Mouse (Mus musculus): ENCODE measurements at regions not wholly inside any gene's neighbourhood (a gene's known extent, or its start where the extent isn't known, plus 50 kb on each side); places are given as distances from the start of the nearest gene placed in this dataset.

DNA sequence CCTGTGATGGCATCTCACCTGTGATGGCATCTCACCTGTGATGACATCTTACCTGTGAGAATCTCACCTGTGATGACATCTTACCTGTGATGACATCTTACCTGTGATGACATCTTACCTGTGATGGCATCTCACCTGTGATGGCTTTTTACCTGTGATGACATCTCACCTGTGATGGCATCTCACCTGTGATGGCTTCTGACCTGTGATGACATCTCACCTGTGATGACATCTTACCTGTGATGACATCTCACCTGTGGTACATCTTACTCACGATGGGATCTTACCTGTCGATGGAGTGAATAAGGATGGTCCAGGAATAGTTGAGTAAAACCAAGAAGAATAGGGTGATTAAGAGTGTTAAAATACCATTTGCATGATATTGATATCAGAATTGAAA lies 76.9 kb upstream of the Ifngr1 start:
- over 99% methylated on average over 2 of the region's 2 CpGs for WGBS
- TF ChIP-seq POLR2A (IDR thresholded peaks at IDR 0.05; ENCODE audit: borderline replicate concordance, extremely low read depth, insufficient read depth, insufficient read length) = no peak
- H3K9ac ChIP-seq (ENCODE audit: low read depth, low read length, severe bottlenecking) = no peak overlapping the region
- no peaks in the 10 kb centered on the region for H3K36me3 ChIP-seq (ENCODE audit: control insufficient read depth, insufficient read depth, low read length)
- DNase-seq (ENCODE audit: low spot score) (no peak), ATAC-seq (ENCODE audit: low FRiP score, low read depth) (no peak)
- H3K4me3 ChIP-seq (replicated peaks; ENCODE audit: low read length) = no peak overlapping the region
- no peak overlapping the region for H3K4me2 ChIP-seq (replicated peaks; ENCODE audit: low read depth, low read length, severe bottlenecking)
- peaks cover 6% of the 10 kb centered on the region; the same call in 1 of the 2 replicates for H3K4me1 ChIP-seq (ENCODE audit: control insufficient read depth, insufficient read depth, low read length)
- no peaks in the 10 kb centered on the region for H3K9me3 ChIP-seq (ENCODE audit: control insufficient read depth, low read length)
- H3K27ac ChIP-seq (replicated peaks; ENCODE audit: low read depth, low read length) = no peak overlapping the region
- no peaks in the 10 kb centered on the region for H3K27me3 ChIP-seq (ENCODE audit: control insufficient read depth, insufficient read depth, low read length)

DNA sequence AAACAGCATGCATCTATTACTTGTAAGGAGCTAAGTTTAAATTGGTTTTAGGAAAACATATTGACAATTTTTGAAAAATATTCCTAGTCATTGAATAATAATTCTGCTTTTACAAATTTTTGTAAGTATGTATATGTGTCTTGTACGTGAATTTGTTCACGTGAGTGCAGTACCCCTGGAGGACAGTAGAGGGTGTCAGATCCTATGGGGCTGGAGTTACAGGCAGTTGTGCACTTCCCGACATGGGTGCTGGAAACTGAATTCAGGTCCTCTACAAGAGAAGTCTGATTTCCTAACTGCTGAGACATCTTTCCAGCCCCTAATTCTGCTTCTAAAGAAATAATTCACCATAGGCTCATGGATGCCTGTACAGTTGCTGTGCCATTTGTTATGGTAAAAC lies 75.7 kb upstream of the Ifngr1 start:
- no peak for TF ChIP-seq POLR2A (IDR thresholded peaks at IDR 0.05; ENCODE audit: borderline replicate concordance, extremely low read depth, insufficient read depth, insufficient read length)
- DNase-seq (ENCODE audit: low spot score) (no peak), ATAC-seq (ENCODE audit: low FRiP score, low read depth) (no peak)
- Histone ChIP-seq H3K9me3 (ENCODE audit: control insufficient read depth, low read length) (no peaks in the 10 kb centered on the region), H3K36me3 (ENCODE audit: control insufficient read depth, insufficient read depth, low read length) (no peaks in the 10 kb centered on the region), H3K4me1 (ENCODE audit: control insufficient read depth, insufficient read depth, low read length) (no peaks in the 10 kb centered on the region; the same call in 1 of the 2 replicates), H3K4me2 (replicated peaks; ENCODE audit: low read depth, low read length, severe bottlenecking) (no peak overlapping the region), H3K27me3 (ENCODE audit: control insufficient read depth, insufficient read depth, low read length) (no peaks in the 10 kb centered on the region), H3K27ac (replicated peaks; ENCODE audit: low read depth, low read length) (no peak overlapping the region), H3K9ac (ENCODE audit: low read depth, low read length, severe bottlenecking) (no peak overlapping the region), H3K4me3 (replicated peaks; ENCODE audit: low read length) (no peak overlapping the region)
- 98% methylated on average over 3 of the region's 3 CpGs for WGBS

DNA sequence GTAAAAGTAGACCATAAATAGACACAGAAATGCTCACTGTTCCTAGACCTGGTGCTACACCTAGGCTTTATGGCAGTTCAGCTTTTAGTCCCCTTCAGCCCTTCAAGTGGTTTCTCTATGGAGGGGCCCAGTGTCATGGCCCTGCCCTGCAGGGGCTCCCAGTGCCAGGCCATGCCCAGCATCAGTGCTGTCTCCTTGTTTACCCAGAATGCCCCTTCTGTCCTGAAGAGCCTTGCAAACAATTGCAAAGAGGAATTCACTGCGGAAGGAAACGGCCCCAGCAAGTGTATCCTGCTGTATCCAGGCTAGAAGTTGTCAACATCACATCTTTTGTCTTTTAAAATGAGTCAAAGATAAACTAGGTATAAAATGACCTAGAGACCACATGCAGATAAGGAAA lies 74.7 kb upstream of the Ifngr1 start:
- H3K36me3 ChIP-seq (ENCODE audit: control insufficient read depth, insufficient read depth, low read length) = no peaks in the 10 kb centered on the region
- no peak overlapping the region for H3K4me3 ChIP-seq (replicated peaks; ENCODE audit: low read length)
- no peaks in the 10 kb centered on the region; the same call in 1 of the 2 replicates for H3K4me1 ChIP-seq (ENCODE audit: control insufficient read depth, insufficient read depth, low read length)
- no peak for TF ChIP-seq POLR2A (IDR thresholded peaks at IDR 0.05; ENCODE audit: borderline replicate concordance, extremely low read depth, insufficient read depth, insufficient read length)
- no peak for ATAC-seq (ENCODE audit: low FRiP score, low read depth)
- H3K9ac ChIP-seq (ENCODE audit: low read depth, low read length, severe bottlenecking) = no peak overlapping the region
- WGBS = 90% methylated on average over 2 of the region's 2 CpGs
- no peaks in the 10 kb centered on the region for H3K27me3 ChIP-seq (ENCODE audit: control insufficient read depth, insufficient read depth, low read length)
- no peak overlapping the region for H3K4me2 ChIP-seq (replicated peaks; ENCODE audit: low read depth, low read length, severe bottlenecking)
- no peak for DNase-seq (ENCODE audit: low spot score)
- no peak overlapping the region for H3K27ac ChIP-seq (replicated peaks; ENCODE audit: low read depth, low read length)
- no peaks in the 10 kb centered on the region for H3K9me3 ChIP-seq (ENCODE audit: control insufficient read depth, low read length)

DNA sequence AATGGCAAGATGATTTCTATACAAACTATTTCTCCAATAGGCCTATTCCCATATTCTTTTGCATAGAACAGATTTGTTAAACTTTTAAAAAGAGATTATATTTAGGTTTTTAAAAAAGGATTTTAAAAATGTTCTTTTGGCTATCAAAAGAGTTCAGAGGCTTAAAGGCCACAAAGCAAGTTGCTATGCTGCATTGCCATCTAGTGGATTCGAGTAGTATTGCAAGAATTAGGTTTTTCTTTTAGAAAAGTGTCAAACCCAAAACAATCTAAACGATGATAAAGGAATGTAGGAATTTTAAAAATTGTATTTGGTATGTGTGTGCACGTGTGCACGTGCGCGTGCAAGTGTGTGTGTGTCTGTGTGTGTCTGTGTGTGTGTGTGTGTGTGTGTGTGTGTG lies 73.0 kb upstream of the Ifngr1 start:
- no peaks in the 10 kb centered on the region for H3K36me3 ChIP-seq (ENCODE audit: control insufficient read depth, insufficient read depth, low read length)
- H3K4me1 ChIP-seq (ENCODE audit: control insufficient read depth, insufficient read depth, low read length) = no peaks in the 10 kb centered on the region; the same call in 1 of the 2 replicates
- H3K4me2 ChIP-seq (replicated peaks; ENCODE audit: low read depth, low read length, severe bottlenecking) = no peak overlapping the region
- H3K9ac ChIP-seq (ENCODE audit: low read depth, low read length, severe bottlenecking) = no peak overlapping the region
- TF ChIP-seq POLR2A (IDR thresholded peaks at IDR 0.05; ENCODE audit: borderline replicate concordance, extremely low read depth, insufficient read depth, insufficient read length) = no peak
- H3K27me3 ChIP-seq (ENCODE audit: control insufficient read depth, insufficient read depth, low read length) = no peaks in the 10 kb centered on the region
- DNase-seq (ENCODE audit: low spot score) (peak; percentile 53), ATAC-seq (ENCODE audit: low FRiP score, low read depth) (no peak)
- H3K27ac ChIP-seq (replicated peaks; ENCODE audit: low read depth, low read length) = no peak overlapping the region
- no peak overlapping the region for H3K4me3 ChIP-seq (replicated peaks; ENCODE audit: low read length)
- H3K9me3 ChIP-seq (ENCODE audit: control insufficient read depth, low read length) = no peaks in the 10 kb centered on the region
- WGBS = 23% methylated on average over 6 of the region's 6 CpGs

DNA sequence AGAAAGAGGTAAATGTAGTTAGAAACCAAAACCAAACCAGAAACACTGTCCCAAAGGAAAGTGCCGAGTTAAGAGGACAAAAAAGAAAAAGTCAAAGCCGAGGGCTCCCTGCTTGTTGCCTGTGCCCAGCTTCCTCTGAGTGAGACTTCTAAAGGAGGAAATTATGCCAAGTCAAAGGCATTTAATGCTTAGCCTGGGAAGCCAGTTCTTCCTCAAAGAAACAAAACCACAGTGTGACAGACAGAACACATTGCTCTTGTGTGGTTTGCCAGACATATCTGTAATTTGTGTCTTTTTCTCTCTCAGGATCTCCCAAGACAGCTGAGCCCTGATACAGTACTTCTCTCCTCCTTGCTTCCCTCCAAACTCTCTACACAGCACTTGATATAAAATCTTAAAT lies 69.6 kb upstream of the Ifngr1 start:
- H3K4me2 ChIP-seq (replicated peaks; ENCODE audit: low read depth, low read length, severe bottlenecking) = no peak overlapping the region
- ATAC-seq (ENCODE audit: low FRiP score, low read depth) = no peak
- H3K9me3 ChIP-seq (ENCODE audit: control insufficient read depth, low read length) = no peaks in the 10 kb centered on the region
- DNase-seq (ENCODE audit: low spot score) = no peak
- no peak overlapping the region for H3K9ac ChIP-seq (ENCODE audit: low read depth, low read length, severe bottlenecking)
- H3K36me3 ChIP-seq (ENCODE audit: control insufficient read depth, insufficient read depth, low read length) = no peaks in the 10 kb centered on the region
- TF ChIP-seq POLR2A (IDR thresholded peaks at IDR 0.05; ENCODE audit: borderline replicate concordance, extremely low read depth, insufficient read depth, insufficient read length) = no peak
- H3K4me1 ChIP-seq (ENCODE audit: control insufficient read depth, insufficient read depth, low read length) = peaks cover 6% of the 10 kb centered on the region; the same call in 1 of the 2 replicates
- no peak overlapping the region for H3K27ac ChIP-seq (replicated peaks; ENCODE audit: low read depth, low read length)
- H3K27me3 ChIP-seq (ENCODE audit: control insufficient read depth, insufficient read depth, low read length) = no peaks in the 10 kb centered on the region
- WGBS = 42% methylated on average over 2 of the region's 2 CpGs
- no peak overlapping the region for H3K4me3 ChIP-seq (replicated peaks; ENCODE audit: low read length)

DNA sequence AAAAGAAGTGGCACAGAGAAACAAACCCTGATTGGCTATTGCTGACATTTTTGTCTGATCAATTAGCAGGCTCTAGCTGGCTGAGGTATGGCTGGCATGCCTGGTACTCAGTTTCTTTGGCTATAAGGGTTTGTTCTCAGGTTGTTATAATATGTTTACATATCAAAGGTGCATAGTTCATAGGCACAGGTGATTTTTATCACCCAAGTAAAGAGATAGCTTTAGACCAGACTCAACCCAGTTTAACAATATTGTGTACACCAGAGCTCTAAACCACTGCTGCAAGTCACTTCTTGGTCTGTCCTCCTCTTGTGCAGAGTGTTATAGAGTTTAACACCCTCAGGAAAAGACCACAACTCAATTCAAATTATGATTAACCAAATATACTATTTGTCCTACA lies 65.8 kb upstream of the Ifngr1 start:
- Histone ChIP-seq H3K27me3 (ENCODE audit: control insufficient read depth, insufficient read depth, low read length) (no peaks in the 10 kb centered on the region), H3K27ac (replicated peaks; ENCODE audit: low read depth, low read length) (no peak overlapping the region), H3K4me2 (replicated peaks; ENCODE audit: low read depth, low read length, severe bottlenecking) (no peak overlapping the region), H3K4me3 (replicated peaks; ENCODE audit: low read length) (no peak overlapping the region), H3K4me1 (ENCODE audit: control insufficient read depth, insufficient read depth, low read length) (peaks cover 6% of the 10 kb centered on the region; the same call in 1 of the 2 replicates), H3K9me3 (ENCODE audit: control insufficient read depth, low read length) (no peaks in the 10 kb centered on the region), H3K9ac (ENCODE audit: low read depth, low read length, severe bottlenecking) (no peak overlapping the region), H3K36me3 (ENCODE audit: control insufficient read depth, insufficient read depth, low read length) (no peaks in the 10 kb centered on the region)
- ATAC-seq (ENCODE audit: low FRiP score, low read depth) (no peak), DNase-seq (ENCODE audit: low spot score) (no peak)
- TF ChIP-seq POLR2A (IDR thresholded peaks at IDR 0.05; ENCODE audit: borderline replicate concordance, extremely low read depth, insufficient read depth, insufficient read length) = no peak

Measured in limb, embryonic 14.5 days (tissue).